Mouse (Mus musculus): Measurements from ENCODE around the gene Gm20388. TPM values are rescaled to one million over a fixed set of nuclear protein-coding genes. Genes with fewer than 3 reads are reported as not detected.

The Gm20388 gene
- total RNA-seq, 2 experiments from 2014 or later = 6.8 to 7.8 TPM

DNA sequence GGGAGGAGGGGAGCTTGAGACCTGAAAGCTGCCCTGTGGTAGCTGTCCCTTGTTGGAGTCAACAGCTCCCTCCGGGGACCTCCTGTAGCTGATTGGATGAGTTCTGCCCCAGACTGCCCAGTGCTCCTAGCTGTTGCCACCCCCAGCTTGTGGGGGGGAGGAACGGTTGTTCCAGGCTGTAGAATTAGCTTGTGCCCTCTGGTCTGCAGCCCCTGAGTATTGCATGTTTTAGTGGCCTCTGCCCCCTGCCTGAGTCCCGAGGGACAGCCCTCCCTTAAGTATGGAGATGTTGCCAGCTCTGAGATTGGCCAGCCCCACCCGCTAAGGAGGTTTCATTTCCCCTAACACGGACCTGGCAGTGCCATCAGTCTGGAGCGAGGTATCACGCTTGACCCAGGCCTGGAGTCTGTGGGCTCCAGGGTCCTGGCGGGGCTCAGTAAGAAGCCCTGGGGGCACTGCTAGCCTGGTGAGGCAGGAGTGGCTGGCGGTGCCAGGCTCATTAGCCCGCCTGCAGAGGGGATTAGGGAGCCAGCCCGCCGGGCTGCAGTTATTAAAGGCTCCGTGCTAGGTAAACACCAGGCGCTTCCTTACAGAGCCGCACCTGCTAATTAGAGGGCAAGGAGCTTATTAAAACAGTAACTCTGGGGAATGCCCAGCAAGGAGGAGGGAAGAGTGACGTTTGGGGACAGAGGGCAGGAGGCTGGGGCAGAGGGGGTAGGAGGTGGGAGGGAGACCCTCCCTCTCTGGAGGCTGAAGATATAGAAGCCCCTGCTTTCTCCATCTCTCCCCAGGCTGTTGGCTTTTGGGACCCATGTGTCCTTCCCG is 424.8 kb downstream of the Gm20388 start:
- DNase-seq = no peak
- intact Hi-C loops (cut with DNase I) = no loop called here

DNA sequence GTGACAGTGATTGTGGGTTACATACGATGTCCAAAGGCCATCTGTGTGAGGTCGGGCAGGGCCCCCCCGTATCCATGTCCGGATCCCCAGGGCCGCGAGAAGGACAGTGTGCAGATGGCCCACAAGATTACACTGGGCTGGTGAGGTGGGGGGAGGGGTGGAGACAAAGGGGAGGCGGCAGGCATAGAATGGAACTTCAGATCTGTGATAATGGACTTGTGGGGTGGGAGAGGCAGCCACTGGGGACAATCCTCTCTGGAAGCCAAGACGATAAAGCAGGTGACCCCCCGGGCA is 425.4 kb downstream of the Gm20388 start:
- DNase-seq = no peak
- intact Hi-C loops (cut with DNase I) = no loop called here

- intact Hi-C loops (cut with DNase I) = no loop called here
- DNase-seq = no peak
These were observed 426.4 kb downstream of the Gm20388 start for GRCm38 (mm10) chr8:120336909-120337555.

DNA sequence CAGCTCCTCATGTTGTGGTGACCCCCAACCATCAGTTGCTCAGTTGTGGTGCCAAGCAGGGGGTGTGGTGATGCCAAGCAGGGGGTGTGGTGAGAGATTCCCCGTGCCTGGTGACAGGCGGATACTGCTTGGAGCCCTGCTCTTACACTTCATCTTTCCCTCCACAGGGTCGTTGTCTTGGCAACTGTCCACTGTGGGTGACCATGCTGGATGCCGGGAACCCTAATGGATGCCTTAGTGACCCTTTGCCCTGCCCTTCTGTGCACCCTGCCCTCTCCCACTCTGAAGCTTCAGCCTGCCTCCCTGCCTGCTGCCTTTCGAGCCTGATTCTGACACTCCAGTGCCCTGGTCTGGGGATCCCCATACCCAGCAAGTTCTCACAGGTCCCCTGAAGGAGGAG is 427.0 kb downstream of the Gm20388 start:
- DNase-seq = no peak
- intact Hi-C loops (cut with DNase I) = no loop called here

GRCm38 (mm10) chr8:120338678-120339077 is 428.0 kb downstream of the Gm20388 start:
- intact Hi-C loops (cut with DNase I) = no loop called here
- DNase-seq = no peak

DNA sequence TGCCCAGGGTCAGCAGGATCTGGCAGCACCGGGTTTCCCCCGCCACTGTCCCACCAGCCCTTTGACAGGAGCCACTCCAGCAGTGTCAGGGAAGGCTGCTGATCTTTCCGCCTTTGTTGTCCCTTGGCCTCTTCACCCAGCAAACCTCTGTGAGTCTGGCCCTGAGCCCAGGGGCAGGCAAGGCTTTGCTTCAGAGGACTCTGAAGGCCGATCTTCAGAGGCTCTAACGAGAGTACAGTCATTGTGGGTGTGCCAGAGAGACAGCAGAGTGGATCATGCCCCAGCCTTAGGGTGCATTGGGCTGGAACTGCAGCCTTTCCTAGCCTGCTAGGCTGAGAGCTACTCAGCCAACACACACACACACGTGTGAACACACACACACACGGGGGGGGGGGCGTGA is 429.1 kb downstream of the Gm20388 start:
- DNase-seq = no peak
- intact Hi-C loops (cut with DNase I) = no loop called here

DNA sequence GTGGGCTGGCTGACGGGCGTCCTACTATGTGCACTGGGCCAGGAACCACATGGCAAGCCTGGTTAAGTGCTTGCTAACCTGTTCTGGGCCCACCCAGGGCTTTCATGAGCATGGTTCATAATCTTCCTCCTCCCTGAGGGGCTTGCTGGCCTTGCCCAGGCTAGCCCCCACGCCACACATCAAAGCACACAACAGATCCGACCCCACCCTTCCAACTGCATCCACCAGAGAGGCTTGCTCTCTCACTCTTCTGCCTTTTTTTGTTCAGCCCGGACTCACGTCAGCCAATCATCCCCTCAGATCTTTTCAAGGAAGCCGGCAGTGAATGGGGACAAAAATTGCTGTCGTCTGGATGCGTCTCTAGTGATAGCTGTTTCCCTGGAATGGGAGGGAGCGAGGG is 430.5 kb downstream of the Gm20388 start:
- no peak for DNase-seq
- intact Hi-C loops (cut with DNase I) = no loop called here

GRCm38 (mm10) chr8:120342847-120343548 is 432.4 kb downstream of the Gm20388 start:
- intact Hi-C loops (cut with DNase I) = no loop called here
- DNase-seq = no peak

DNA sequence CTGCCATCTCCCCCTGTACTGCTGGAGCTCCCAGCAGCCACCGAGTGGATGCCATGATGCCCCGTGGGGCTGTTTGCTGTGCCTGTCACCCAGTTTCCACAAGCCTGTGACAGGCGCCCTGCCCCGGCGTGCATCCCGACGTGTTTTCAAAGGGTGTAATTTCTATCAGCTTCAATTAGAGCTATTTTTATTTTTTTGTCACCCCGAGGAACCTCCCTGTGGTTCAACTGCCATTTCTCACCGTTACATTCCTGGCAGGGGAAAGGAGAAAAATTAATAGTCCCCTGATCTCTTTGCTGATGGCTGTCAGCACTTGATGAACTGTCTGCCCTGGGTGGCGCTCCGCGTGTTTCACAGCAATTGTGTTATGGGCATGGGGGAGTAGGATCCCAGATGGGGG is 432.9 kb downstream of the Gm20388 start:
- intact Hi-C loops (cut with DNase I) = no loop called here

DNA sequence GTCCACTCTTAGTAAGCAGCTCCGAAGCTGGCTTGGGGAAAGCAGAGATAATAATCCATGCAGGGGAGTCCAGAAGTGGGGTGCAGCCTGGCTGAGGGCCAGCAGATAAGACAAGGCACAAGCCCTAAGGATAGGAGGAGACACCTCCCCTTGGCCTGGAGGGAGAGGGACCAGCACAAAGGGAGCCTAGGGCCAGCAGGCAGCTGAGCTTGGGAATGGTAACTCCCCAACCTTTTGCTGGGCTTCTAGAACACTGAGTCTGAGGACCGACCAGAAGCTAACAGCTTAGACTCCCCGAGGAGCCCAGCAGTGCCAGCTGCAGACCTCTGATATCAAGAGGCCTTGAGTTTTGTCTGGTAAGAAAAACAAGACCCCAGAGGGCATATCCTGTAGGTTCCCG is 433.5 kb downstream of the Gm20388 start:
- no peak for DNase-seq
- intact Hi-C loops (cut with DNase I) = no loop called here

More for the DNA sequence above, 432.9 kb downstream of the Gm20388 start:
- no peak for DNase-seq

DNA sequence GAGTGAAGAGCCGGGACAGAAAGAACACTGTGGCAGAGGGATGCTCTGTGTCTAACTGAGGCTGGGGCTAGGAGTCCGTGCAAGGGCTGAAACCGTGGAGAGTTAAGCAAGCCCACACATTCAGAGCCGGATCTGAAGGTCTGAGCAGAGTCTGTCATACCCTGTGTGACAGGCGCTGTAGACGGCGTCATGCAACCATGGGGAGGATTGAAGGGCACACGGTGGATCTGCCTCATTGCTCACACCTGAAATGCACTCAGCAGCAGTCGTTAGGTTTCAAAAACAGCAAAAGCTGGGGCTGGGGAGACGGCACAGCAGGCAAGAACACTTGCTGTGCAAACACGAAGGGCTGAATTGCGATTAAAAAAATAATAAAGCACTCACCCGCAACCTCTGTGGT is 433.9 kb downstream of the Gm20388 start:
- intact Hi-C loops (cut with DNase I) = no loop called here
- DNase-seq = no peak

GRCm38 (mm10) chr8:120347734-120348341 is 437.2 kb downstream of the Gm20388 start:
- DNase-seq = no peak
- intact Hi-C loops (cut with DNase I) = no loop called here

GRCm38 (mm10) chr8:120348922-120349321 is 438.3 kb downstream of the Gm20388 start:
- intact Hi-C loops (cut with DNase I) = no loop called here
- DNase-seq = no peak

DNA sequence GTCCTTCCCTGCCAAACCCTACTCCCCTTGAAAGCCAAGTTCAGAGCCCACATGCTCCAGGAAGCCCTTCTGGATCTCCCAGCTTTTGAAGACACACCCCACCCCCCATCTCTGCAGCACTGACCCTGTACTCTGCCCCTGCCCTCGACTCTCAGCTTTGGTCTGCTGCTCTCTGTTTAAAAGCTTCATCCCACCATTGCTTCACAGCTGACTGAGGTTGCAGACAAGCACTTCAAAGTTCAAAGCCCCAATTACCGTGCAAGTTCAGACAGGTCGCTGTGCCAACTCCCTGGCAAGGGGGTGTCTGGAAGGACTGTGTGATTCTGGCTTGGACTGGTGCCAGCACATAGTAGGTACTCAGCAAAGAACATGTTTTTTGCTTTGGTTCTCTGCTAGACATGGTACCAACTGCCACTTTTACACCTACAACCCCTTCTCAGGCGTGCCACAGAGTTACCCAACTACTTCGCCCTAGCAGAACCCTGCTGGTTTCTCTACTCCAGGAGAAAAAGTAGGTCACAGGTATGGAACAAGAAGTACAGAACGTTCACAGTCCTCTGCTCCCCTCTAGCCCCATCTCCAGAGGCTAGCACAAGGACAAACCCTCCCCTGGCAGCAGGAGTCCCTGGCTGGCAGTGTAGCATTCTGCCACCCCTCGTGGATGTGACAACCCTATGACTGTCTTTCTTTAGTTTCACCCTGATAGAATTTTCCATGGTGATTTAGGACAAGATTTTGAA is 440.9 kb downstream of the Gm20388 start:
- no peak for DNase-seq
- intact Hi-C loops (cut with DNase I) = no loop called here

DNA sequence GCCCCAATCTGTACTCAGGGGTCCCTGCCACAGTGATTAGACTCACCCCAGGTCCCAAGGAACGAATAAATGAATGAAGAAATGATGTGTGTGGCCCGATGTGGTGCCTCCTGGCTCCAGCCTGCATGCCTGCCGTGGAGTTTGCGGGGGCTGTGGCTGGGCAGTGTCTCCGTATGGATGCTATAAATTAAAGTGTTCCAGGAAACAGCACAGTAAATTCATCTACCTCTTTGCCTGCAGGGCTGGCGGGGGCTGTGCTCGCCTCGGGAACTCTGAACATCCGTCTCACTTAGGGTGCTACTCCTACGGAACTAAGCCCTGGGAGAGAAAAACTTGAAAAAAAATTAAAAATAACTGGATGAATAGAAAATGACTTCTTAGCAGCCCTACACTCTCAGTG is 441.5 kb downstream of the Gm20388 start:
- intact Hi-C loops (cut with DNase I) = no loop called here
- no peak for DNase-seq

GRCm38 (mm10) chr8:120356067-120356466 is 445.4 kb downstream of the Gm20388 start:
- DNase-seq = no peak
- intact Hi-C loops (cut with DNase I) = no loop called here

DNA sequence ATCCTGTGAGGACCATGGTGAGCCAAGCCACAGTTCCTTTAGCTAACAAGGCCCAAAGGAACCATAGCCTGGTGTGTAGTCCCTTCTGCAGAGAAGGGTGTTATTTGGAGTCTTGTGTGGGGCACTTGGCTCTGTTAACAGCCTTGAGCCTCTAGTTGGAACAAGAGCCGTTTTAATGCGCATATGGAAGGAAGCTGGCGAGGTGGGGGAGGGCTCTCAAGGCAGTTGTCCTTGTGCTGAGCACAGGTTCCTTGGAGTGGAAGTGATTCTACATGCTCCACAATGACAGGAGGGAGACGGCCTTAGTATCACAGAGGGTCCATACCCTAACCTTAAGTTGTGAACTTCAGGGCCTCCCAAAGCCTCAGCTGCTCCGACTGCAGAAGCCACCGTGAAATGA is 446.9 kb downstream of the Gm20388 start:
- DNase-seq = no peak
- intact Hi-C loops (cut with DNase I) = no loop called here

- DNase-seq = no peak
- intact Hi-C loops (cut with DNase I) = no loop called here
These were observed 450.7 kb downstream of the Gm20388 start for GRCm38 (mm10) chr8:120361301-120361700.

- DNase-seq = peak; percentile 32 to 42
- intact Hi-C loops (cut with DNase I) = no loop called here
These were observed 453.0 kb downstream of the Gm20388 start for GRCm38 (mm10) chr8:120363552-120364071.

- no peak for DNase-seq
- intact Hi-C loops (cut with DNase I) = no loop called here
These were observed 453.6 kb downstream of the Gm20388 start for GRCm38 (mm10) chr8:120364093-120364725.
